1 mouse cellular context compared by ENCODE assay signal in genomic region chr14:78848941-78849911, GRCm38 (mm10).
A peak's percentile ranks its signal among the peaks of the same experiment; 100 is the strongest.
TF ChIP-seq lines count a peak whose summit lies in the region.

TSS of gene Vwa8 (plus strand) at chr14:78849052.

TF ChIP-seq in CH12.LX, 34 proteins besides CTCF, POLR2A, EP300 and RAD21 (continued from another document):
- TF ChIP-seq KAT2A (IDR thresholded peaks at IDR 0.05; ENCODE audit: insufficient replicate concordance, low read length) (peak; percentile 70; the same call in 1 of the 2 replicates), ELF1 (IDR thresholded peaks at IDR 0.05; ENCODE audit: low read depth, low read length) (peak; percentile 69), PAX5 (IDR thresholded peaks at IDR 0.05; ENCODE audit: low read length) (no peak), SMC3 (IDR thresholded peaks at IDR 0.05; ENCODE audit: low read depth, low read length) (peak; percentile 71), JUND (conservative IDR thresholded peaks at IDR 0.05; ENCODE audit: low read depth, low read length) (no peak), ETS1 (conservative IDR thresholded peaks at IDR 0.05; ENCODE audit: low read depth, low read length) (no peak), MAZ (IDR thresholded peaks at IDR 0.05; ENCODE audit: low read depth, low read length) (no peak), ZMIZ1 (IDR thresholded peaks at IDR 0.05; ENCODE audit: low read depth, low read length) (peak; percentile 50; the same call in 1 of the 2 replicates), ZNF384 (IDR thresholded peaks at IDR 0.05; ENCODE audit: low read depth, low read length) (peak; percentile 36; the same call in 1 of the 2 replicates), ZKSCAN1 (IDR thresholded peaks at IDR 0.05; ENCODE audit: borderline replicate concordance, low read depth, low read length) (no peak), MYC (IDR thresholded peaks at IDR 0.05; ENCODE audit: low read depth, low read length) (peak; percentile 93), UBTF (IDR thresholded peaks at IDR 0.05; ENCODE audit: low read depth, low read length) (peak; percentile 99), GABPA (IDR thresholded peaks at IDR 0.05; ENCODE audit: insufficient replicate concordance, low read depth, low read length) (no peak), CHD2 (IDR thresholded peaks at IDR 0.05; ENCODE audit: low read length) (peak; percentile 21; the same call in 1 of the 2 replicates), CHD1 (IDR thresholded peaks at IDR 0.05; ENCODE audit: low read depth, low read length) (no peak)
TF ChIP-seq in CH12.LX: peak in this region for 19.
